Mouse (Mus musculus): ENCODE results near the gene Tpcn1.

- no peak for TF ChIP-seq CTCF (IDR thresholded peaks at IDR 0.05; ENCODE audit: extremely low read depth, insufficient read depth, low read length)
- no peak for TF ChIP-seq POLR2A (IDR thresholded peaks at IDR 0.05; ENCODE audit: extremely low read depth, insufficient read depth, low read length)
Observed at GRCm38 (mm10) chr5:120621846-120622197, 33.3 kb upstream of the Tpcn1 start.
